Comparison of ENCODE assay signal across 7 mouse cellular contexts in genomic region chr8:83652030-83652743, GRCm38 (mm10). TPM values are rescaled to one million over a fixed set of nuclear protein-coding genes. Genes with fewer than 3 reads are reported as not detected.
A peak's percentile ranks its signal among the peaks of the same experiment; 100 is the strongest.
DNase-seq lines count a peak whose midpoint lies in the region; ATAC-seq lines count a peak whose summit lies in the region.

Gene Gipc1 (plus strand): TSS chr8:83652677.

- intact Hi-C loops in gastrocnemius, postnatal 36 days (cut with DNase I): no loop called here
- intact Hi-C loops in left cerebral cortex, postnatal 25 days (cut with DNase I): loop anchor here (1.0 kb wide), 1 partner anchor 44 kb away; the partner anchor contains the start of gene Dnajb1

- WGBS in intestine, embryonic 15.5 days: 4% methylated on average over 50 of the region's 50 CpGs
- 5% methylated on average over 50 of the region's 50 CpGs for WGBS in midbrain, embryonic 10.5 days

- H3K9me3 ChIP-seq in intestine, embryonic 15.5 days: no peaks in the 10 kb centered on the region
- H3K9me3 ChIP-seq in midbrain, embryonic 10.5 days (replicated peaks): peaks cover 5% of the 10 kb centered on the region; the same call in 1 of the 2 replicates

- peak; percentile 96 for ATAC-seq in intestine, embryonic 15.5 days

- H3K4me3 ChIP-seq in intestine, embryonic 15.5 days (replicated peaks): peak within 1 kb of the TSS; percentile 79
- peak within 1 kb of the TSS; percentile 89 for H3K4me3 ChIP-seq in midbrain, embryonic 10.5 days

- H3K27ac ChIP-seq in intestine, embryonic 15.5 days: peak within 1 kb of the TSS; percentile 87
- H3K27ac ChIP-seq in midbrain, embryonic 10.5 days (replicated peaks): peak within 1 kb of the TSS; percentile 94

- no peaks in the 10 kb centered on the region for H3K27me3 ChIP-seq in intestine, embryonic 15.5 days (replicated peaks)
- no peaks in the 10 kb centered on the region for H3K27me3 ChIP-seq in midbrain, embryonic 10.5 days (ENCODE audit: low read depth, poor library complexity, severe bottlenecking)

- H3K9ac ChIP-seq in intestine, embryonic 15.5 days: peak within 1 kb of the TSS; percentile 78

- DNase-seq in adrenal gland, adult 2 months: peak; percentile 98
- peak; percentile 95 for DNase-seq in embryo, embryonic 11.5 days (ENCODE audit: low read depth, low spot score)
- peak; percentile 86 to 95 for DNase-seq in gastrocnemius, postnatal 36 days
- peak; percentile 95 to 98 for DNase-seq in left cerebral cortex, postnatal 25 days (ENCODE audit: low spot score in 2 of 2)
- DNase-seq in midbrain, embryonic 10.5 days (ENCODE audit: low spot score): peak; percentile 98
- DNase-seq in right cerebral cortex, postnatal 4 days: peak; percentile 93

- 0 out of 2 replicates have a peak, but pooled peaks cover 7% of the 10 kb centered on the region for H3K36me3 ChIP-seq in intestine, embryonic 15.5 days
- H3K36me3 ChIP-seq in midbrain, embryonic 10.5 days: peaks cover 28% of the 10 kb centered on the region

- peak within 1 kb of the TSS; percentile 89 for H3K4me2 ChIP-seq in intestine, embryonic 15.5 days (replicated peaks)

- peaks cover 26% of the 10 kb centered on the region for H3K4me1 ChIP-seq in intestine, embryonic 15.5 days (replicated peaks)
- H3K4me1 ChIP-seq in midbrain, embryonic 10.5 days: peaks cover 25% of the 10 kb centered on the region

RNA-seq across cellular contexts. Expression of gene Gipc1, which starts in this region (rescaled TPM):
- total RNA-seq in adrenal gland, adult 2 months (2021): 10 to 100 TPM; 29.5 to 50.1 TPM
- 53.8 and 56.4 TPM in 2 replicates for polyA plus RNA-seq in adrenal gland, adult 2 months (2012; rRNA removed)
- 10 to 100 TPM; 16.7 to 17.8 TPM for total RNA-seq in gastrocnemius, postnatal 36 days (2021)
- polyA plus RNA-seq in intestine, embryonic 15.5 days (2015; fragmentation: Nextera tagmentation; extraction: Ambion mirVana): 163 and 166 TPM in 2 replicates
- 100 to 1,000 TPM in 1 of 2 experiments, 10 to 100 TPM in 1; 99.3 to 108 TPM for total RNA-seq in left cerebral cortex, postnatal 25 days (2021)
- polyA plus RNA-seq in midbrain, embryonic 10.5 days (2016; fragmentation: Nextera tagmentation; extraction: Ambion mirVana): 233 and 242 TPM in 2 replicates

Comparison
In these comparisons a context has a peak if more than half of its experiments do, and no peak if none do; other contexts are left out.
1. Peak in every context shown above with its lines: DNase-seq, ATAC-seq, H3K4me3 ChIP-seq and H3K27ac ChIP-seq.